Mouse (Mus musculus): ENCODE results near the gene Gpank1. TPM values are rescaled to one million over a fixed set of nuclear protein-coding genes. Genes with fewer than 3 reads are reported as not detected.
"Not testable (repeated sequence)": the region's sequence is repeated elsewhere in the genome, so short reads cannot be mapped to it uniquely, and the experiment has no call there.

The Gpank1 gene
- total RNA-seq, 2 experiments from 2014 or later = 7.0 to 7.9 TPM

DNA sequence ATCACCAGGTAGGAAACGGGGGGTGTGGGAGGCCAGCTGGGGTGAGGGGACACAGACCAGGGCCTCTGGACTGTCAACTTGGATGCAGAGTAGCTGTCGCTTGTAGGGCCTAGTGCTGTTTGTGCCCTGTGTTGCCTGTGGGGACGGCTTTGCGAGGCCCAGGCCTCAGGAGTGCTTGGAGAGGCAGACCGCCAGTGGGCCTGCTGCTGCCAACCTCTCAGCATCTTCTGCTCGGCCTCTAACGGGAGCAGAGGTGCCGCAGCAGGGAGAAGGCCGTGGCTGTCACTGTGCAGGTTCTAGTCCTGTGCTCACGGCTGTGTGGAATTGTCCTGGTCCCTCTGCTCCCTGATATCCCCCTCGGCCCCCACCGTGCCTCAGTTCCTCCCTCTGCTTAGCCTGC is 24.7 kb upstream of the Gpank1 start:
- intact Hi-C loops (cut with DNase I; ENCODE audit: low total_unique reads) = no loop called here
- DNase-seq = no peak

DNA sequence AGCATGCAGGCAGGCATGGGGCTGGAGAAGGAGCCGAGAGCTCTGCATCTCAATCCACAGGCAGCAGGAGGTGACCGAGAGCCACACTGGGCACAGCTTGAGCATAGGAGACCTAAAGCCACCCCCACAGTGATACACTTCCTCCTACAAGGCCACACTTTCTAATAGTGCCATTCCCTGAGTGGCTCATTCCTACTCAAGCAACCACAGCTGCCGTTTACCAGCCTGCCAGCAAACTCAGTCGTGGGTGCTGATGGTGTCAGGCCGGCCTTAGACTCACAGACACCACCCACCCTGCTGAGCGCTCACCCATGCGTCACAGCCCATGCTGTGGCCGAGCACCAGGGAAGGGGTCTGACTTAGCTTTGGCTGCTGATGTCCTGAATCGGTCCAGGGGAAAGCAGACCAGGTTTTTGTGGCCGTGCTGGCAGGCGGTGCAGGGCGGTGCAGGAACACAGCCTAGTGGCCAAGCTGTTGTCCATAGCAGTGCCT is 24.0 kb upstream of the Gpank1 start:
- intact Hi-C loops (cut with DNase I; ENCODE audit: low total_unique reads) = no loop called here
- DNase-seq = no peak

DNA sequence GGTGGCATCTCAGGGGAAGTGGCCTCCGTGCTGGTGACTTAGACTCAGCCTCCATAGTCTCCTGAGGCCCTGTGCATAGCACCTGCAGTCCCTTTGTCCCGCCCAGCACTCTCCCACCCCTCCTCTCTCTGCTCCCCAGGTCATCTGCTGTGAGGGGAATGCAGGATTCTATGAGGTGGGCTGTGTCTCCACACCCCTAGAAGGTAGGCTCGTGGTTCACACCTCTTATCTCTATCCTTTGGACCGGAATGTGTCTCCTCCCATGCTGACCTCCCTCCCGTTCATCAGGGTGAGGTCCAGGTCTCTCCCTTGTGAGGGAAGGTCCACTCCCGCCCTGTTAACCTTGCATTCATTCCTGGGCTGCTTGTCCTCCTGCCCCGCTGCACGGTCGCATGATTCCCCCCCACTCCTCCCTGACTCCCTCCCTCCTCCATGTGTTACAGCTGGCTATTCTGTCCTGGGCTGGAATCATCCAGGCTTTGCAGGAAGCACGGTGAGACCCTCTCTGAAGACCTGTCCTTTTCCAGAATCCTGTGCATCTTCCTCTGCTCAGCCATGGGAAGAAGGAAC is 21.0 kb upstream of the Gpank1 start:
- no peak for DNase-seq
- intact Hi-C loops (cut with DNase I; ENCODE audit: low total_unique reads) = loop anchor here (5.0 kb wide), 1 partner anchor 83 kb away; the partner anchor contains the start of gene Vwa7

DNA sequence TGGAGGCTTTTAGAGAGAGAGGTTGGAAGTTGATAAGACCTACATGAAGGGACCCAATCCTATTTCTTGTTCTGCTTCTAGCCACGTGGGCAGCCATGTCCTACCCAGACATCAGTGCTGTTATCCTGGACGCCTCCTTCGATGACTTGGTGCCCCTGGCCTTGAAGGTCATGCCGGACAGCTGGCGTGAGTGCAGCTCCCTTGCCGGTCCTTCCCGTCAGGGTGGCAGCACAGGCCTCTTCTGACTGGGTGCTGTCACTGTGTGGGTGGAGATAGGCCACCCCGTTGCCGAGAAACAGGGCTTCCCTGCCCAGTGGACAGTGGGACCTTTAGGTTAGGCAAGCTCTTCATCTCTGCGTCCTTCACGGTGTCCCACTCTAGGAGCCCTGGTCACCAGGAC is 20.1 kb upstream of the Gpank1 start:
- DNase-seq = no peak
- intact Hi-C loops (cut with DNase I; ENCODE audit: low total_unique reads) = loop anchor here (5.0 kb wide), 1 partner anchor 84 kb away; the partner anchor contains the start of gene Vwa7

DNA sequence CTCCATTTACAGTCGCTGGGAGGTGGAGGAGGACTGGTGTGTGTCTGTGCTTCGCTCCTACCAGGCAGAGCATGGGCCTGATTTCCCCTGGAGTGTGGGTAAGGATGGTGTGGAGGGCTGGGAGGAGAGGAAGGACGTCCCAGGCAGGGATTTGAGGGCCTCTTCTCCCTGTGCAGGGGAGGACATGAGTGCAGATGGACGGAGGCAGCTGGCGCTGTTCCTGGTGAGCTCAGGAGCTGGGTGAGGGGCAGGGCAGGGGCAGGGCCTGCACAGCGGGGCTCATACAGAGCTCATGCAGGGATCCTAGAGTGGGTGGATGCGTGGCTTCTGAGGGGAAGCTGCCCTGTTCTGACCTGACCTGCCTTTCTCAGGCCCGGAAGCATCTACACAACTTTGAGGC is 19.0 kb upstream of the Gpank1 start:
- DNase-seq = no peak
- intact Hi-C loops (cut with DNase I; ENCODE audit: low total_unique reads) = loop anchor here (5.0 kb wide), 1 partner anchor 85 kb away; the partner anchor contains the start of gene Vwa7

DNA sequence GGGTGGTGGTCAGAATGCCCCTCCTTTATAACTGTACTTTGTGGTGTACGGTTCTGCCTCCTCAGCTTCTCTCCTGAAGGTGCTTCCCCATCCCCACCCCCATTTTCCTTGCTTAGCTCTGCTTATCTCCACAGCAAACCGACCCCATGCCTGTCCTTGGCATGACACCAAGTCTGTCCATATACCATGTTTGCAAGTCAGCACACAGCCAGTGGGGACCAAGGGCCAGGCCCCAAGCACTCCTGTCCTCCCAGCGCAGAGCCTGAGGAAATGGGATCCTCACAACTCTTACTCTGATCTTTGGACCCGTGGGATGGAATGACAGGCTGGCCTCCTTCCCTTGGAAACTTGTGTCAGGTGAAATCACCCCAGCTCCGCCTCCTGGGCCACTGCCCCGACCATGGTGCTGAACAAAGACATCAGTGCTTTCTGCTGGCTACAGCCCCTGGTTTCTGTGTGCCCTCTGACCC is 18.0 kb upstream of the Gpank1 start:
- intact Hi-C loops (cut with DNase I; ENCODE audit: low total_unique reads) = loop anchor here (5.0 kb wide), 1 partner anchor 86 kb away; the partner anchor contains the start of gene Vwa7
- DNase-seq = no peak

DNA sequence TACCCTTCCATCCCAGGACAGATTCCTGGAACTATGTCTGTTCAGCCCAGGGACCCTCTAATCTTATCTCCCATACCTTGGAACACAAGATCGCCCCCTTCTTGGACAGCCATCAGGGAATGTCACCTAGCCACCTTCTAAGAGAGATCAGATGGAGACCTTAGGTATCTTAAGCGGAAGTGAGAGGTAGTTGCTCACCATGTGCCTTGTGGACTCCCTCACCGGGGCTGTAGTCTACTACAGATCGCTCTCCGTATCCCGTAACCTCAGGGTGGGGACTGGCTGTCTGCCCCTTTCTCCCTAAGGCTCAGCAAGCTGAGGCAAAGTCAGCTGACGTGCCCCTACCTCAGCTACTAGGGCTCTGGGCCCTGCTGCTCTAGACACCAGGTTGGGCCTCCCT is 17.2 kb upstream of the Gpank1 start:
- DNase-seq = no peak
- intact Hi-C loops (cut with DNase I; ENCODE audit: low total_unique reads) = loop anchor here (5.0 kb wide), 1 partner anchor 87 kb away; the partner anchor contains the start of gene Vwa7

DNA sequence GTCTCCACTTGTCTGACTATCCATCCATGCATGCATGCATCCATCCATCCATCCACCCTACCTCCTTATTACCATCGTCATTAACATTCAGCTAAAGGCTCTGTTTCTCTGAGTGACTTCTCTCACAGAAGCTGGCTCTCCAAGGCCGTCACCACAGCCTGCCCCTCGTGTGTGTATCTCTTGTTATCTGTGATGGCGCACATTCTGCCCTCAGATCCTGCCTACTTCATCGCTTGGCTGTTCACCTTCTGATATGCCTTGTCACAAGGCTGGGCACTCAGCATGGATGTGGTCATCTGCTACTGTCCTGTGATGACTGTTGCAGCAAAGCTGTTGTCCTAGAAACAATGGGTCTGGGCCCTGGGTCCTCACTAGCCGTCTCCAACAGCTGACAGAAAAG is 16.5 kb upstream of the Gpank1 start:
- intact Hi-C loops (cut with DNase I; ENCODE audit: low total_unique reads) = loop anchor here (5.0 kb wide), 1 partner anchor 87 kb away; the partner anchor contains the start of gene Vwa7
- DNase-seq = no peak

DNA sequence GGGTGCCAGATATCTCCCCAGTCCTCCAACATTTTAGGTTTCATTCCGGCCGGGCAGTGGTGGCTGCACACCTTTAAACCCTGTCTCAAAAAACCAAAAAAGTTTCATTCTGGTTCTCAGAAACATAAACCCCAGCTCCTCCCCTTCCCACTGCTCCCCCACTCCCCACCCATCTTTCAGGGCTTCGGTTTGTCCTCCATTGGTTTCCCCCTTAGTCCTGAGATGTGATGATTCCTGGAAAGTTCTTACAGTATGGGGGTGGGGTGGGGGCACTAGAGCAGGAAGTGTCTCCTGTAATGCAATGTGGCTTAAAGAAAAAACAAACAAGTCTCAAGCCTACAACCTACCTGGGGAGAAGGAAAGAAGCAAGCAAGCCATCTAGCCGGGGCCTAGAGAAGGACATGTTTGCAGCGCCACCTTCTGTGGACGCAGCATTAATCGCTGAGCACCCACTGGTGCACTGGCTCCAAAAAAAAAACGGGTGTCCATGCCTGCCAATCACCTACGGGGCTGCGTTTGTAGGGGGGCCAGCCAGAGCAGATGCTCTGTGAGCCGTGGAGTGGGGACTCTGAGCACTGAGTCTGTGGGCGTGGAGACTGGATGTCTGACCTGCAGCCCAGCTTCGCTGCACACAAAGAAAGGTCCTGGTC is 15.4 kb upstream of the Gpank1 start:
- DNase-seq = peak; percentile 35

DNA sequence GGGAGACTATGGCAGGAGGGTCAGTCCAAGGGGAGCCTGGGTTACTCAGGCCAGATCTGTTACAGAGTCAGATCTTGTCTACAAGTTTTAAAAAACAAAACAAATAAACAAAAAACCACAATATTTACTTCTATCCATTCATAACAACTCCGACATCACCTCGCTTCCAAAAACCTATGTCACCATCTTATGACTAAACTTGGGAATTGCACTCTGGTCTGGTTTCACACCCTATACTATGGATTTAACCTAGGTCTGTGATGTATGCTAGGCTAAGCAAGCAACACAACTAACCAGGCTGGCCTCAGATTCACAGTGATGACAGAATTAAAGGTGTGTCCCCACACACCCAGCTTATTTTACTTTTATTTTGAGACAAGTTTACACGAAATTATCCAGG is 14.7 kb upstream of the Gpank1 start:
- intact Hi-C loops (cut with DNase I; ENCODE audit: low total_unique reads) = no loop called here

More for the DNA sequence above, 15.4 kb upstream of the Gpank1 start:
- intact Hi-C loops (cut with DNase I; ENCODE audit: low total_unique reads) = no loop called here

DNA sequence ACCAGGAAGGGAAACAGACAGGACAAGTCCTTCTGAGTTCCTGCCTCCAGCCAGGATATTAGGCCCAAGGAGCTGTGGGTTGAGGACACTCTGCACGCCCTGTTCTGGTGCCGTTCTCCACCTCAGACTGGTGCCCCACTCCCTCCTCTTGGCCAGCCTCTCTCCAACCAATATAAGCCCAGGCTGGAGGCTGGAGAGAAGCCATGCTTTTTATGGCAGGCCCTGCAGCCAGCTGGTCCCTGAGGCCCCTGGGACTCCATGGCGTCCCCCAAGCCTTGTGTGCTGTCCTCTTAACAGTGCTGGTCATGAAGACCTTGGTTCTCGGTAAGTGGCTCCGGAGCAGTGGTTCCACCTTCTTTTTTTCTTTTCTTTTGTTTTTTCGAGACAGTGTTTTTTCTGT is 13.2 kb upstream of the Gpank1 start, which contains the start of gene Ly6g5c:
Gene Ly6g5c, plus strand, starts transcription at position 183 of the 400 bp plus-strand sequence.
- no peak for DNase-seq
- intact Hi-C loops (cut with DNase I; ENCODE audit: low total_unique reads) = no loop called here

More for the DNA sequence above, 14.7 kb upstream of the Gpank1 start:
- DNase-seq = no peak

DNA sequence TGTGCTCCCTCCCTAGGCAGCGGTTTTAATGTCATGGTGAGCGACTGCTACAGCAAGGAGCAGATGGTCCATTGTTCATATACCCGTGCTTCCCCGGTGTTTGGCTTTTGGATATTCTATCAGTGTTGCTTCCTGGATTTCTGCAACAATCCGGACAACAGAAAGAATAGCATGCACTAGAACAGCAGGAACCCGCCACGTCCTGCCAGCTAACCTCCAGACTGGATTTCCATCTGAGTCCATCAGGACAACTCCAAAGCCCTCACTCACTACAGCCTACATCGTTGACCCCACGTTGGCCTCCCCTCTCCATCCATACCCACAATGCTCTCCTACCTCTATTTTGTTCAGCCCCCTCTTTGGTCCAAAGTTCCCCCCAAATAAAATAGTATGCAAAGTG is 9.5 kb upstream of the Gpank1 start:
- intact Hi-C loops (cut with DNase I; ENCODE audit: low total_unique reads) = no loop called here
- no peak for DNase-seq

DNA sequence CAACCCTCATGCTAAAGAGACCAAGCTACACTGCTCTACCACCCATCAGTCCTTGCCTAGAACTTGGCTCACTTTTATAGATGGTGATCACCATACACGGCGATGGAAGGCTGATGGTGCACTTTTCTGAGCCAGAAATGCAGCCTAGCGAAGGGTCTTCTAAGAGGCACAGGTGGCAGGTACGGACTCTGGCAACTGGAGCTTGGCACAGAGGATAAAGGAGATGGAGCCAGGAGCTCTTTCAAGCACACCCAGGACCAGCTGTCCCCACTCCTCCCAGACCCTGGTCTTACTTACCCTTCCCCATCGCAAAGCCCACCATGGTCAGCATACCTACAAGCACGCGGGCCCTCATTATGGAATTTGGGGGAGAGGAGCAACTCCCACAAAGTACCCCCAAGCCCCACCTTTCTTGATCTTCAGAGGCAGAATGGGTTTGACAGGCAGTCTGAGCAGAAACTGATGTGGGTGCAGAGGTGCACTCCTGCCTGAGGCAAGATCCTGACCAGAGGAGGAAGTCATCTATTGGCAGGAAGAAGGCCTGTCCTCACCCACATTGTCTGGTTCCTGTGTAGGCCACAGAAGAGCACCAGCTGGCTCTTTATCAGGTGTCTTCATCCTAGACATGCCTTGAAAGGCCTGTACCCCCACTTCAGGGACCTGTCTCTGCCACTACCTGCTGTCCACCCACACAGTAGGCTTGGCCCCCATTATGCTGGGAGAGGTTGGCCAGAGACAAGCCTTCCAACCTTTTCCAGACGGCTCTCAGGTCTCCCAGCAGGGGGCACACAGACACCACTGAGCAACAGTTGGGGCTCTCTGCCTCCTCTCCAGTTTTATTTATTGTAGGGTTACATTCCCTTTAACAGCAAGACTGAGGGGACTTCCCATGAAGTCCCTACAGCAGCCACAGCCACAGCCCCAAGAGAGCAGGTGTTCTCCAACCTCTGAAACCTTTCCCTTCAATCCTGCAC is 5.9 kb upstream of the Gpank1 start, which contains the start of gene Ly6g5b:
Gene Ly6g5b, minus strand, starts transcription at position 383 of the 974 bp plus-strand sequence.
- intact Hi-C loops (cut with DNase I; ENCODE audit: low total_unique reads) = no loop called here
- DNase-seq = peak; percentile 31

DNA sequence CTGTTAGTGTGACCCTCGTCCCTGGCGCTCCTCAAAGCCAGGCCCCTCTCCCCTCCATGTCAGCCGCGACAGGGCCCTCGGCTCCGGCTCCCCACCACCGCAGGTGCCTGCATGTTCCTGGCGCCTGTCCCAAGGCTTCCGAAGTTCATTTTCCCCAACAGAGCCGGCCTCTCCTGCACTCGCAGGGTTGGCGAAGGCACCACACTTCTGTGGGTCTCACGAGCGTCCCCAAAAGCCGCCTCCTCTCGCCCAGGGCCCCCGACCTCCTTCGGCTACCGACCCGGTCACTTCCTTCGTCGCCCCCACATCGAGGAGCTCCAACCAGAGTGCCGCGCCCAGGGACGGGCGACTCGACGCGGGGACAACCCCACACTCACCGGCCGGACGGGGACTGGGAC is 511 bp upstream of the Gpank1 start:
- intact Hi-C loops (cut with DNase I; ENCODE audit: low total_unique reads) = no loop called here
- peak; percentile 47 for DNase-seq

DNA sequence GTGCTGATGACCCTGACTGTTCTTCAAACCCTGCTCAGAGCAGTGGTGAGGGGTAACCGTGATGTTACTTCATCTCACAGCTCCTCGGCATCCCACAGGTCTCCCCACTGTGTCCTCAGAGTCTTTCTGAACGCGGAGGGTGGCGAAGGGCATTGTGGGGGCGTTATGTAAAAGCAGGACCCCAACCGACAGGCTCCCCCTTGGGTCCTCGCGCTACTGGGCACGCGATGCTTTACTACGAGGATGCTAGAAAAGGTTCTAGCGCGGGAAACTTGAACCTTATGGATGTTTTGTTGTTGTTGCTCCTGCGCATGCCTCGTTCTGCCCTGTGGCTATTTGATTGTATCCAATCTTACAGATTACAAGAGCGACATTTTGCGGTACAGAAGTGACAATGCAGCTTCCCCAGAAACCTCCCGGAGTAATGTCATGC is 632 bp downstream of the Gpank1 start, which contains the start of gene Csnk2b:
Gene Csnk2b, minus strand, starts transcription at position 183 of the 433 bp plus-strand sequence.
- peak; percentile 52 for DNase-seq
- intact Hi-C loops (cut with DNase I; ENCODE audit: low total_unique reads) = no loop called here

DNA sequence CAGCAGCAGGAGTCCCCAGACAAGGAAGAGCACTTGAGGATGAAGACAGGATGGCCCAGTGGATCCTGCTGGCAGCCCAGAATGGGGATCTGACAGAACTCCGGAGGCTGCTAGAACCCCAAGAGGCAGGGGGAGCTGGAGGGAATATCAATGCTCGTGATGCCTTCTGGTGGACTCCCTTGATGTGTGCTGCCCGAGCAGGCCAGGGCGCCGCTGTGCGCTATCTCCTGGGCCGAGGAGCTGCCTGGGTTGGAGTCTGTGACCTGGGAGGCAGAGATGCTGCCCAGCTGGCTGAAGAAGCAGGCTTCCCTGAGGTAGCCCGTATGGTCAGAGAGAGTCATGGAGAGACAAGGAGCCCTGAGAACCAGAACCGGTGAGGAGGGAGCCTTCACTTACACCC is 2.0 kb downstream of the Gpank1 start:
- DNase-seq; intact Hi-C loops (cut with DNase I; ENCODE audit: low total_unique reads): not testable (repeated sequence)

DNA sequence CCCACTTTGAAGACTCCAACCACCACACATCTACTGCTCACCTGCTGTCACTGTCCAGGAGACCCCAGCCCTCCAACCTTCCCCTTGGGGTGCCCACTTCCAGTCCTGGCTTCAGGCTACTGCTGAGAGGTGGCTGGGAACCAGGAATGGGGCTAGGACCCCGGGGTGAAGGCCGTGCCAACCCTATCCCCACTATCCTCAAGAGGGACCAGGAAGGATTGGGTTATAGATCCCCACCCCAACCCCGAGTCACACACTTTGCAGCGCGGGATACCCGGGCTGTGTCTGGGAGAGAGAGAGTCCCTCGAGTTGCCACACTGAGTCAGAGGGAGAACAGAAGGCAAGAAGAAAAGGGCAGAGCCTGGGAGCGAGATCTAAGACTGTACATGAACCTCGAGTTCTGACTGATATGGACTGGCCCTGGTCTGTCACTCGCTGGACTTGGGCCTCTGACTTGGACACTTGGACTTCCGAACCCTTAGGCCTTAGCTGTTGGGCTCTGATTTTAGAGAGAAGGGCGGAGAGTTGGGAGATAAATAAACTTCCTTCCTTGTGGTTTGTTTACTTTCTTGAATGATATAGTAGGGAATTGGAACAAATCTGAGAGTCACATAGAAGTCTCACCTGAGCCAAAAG is 3.1 kb downstream of the Gpank1 start:
- intact Hi-C loops (cut with DNase I; ENCODE audit: low total_unique reads); DNase-seq: not testable (repeated sequence)

DNA sequence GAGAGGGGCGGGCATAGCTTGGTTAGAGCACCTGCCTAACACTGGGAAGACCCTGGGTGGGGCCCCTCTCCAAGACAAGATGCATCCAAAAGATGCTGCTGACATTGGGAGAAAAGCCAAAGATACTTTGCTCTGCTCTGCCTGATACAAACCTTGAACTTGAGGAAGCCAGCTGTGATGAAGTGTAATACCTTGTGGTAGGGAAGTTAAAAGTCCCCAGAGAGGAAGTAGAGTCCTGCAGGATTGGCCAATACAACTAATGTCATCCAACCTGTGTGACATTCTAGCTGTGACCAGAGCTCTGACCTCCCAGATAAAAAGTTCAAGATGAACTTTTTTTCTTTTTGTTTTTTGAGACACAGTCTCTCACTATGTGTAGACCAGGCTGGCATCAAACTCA is 3.8 kb downstream of the Gpank1 start:
- no peak for DNase-seq
- intact Hi-C loops (cut with DNase I; ENCODE audit: low total_unique reads) = no loop called here

DNA sequence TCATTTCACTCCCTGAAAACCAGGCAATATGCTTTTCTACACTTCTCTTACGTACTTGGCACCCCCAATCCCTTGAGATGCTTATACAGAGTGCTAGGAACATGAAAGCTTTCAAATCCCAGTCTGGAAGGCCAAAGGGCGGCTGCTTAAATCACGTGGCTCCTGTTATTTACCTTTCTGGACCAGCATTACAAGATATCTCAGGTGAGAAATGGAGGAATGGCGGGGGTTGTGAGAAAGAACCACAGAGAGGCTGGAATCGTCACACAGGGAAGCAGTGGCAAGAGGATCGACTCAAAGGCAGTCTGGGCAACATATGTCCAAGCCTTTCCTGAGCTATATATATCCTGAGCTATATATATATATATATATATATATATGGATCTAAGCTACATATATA is 4.3 kb downstream of the Gpank1 start:
- DNase-seq = no peak
- intact Hi-C loops (cut with DNase I; ENCODE audit: low total_unique reads) = no loop called here
